Mouse (Mus musculus): ENCODE data around the gene Gstt4. TPM values are rescaled to one million over a fixed set of nuclear protein-coding genes. Genes with fewer than 3 reads are reported as not detected.

Gstt4 gene
- polyA plus RNA-seq, 1 experiment from 2014 or later, result not detected

DNA sequence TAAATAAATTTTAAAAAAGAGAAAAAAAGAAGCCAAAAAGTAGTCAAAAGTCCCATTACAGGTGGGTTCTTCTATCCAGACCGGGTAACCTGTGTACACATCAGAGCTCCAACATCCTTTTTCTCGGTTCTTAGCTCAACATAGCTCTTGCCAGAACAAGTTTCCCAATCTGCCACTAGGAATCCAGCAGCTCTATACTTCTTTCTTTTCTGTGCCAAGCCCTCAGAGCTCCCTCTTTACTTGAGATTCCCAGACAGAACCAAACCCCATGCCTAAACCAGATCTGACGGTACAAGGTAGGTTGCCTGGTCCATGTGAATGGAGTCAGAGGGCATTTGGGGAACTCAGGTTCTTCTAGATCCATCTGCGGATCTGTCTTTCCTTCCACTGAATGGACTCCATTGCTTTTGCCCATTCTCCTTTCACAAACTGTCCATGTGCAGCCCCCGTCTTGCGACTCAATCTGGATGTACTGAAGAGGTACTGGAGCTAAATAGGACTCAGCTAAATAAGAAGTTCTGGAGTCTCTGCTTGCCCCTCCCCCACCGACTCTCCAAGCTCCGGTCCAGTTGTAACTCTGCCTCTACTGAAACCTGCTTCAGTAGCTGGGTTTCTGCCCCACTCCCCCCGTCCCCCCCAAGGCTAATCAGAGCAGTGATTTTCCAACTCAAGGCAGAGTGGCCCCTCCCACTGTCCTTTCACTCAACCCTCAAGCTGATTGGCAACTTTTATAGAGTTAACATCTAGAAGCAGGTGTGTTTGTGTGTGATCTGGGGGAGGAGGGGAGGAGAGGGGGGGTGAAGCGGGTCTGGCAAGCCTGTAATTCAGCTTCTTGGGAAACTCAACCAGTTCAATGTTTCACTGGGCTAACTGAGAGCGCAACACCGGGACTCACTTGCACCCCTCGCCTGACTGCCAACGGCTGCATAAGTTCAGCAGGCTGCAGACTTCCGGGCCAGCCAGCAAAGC lies 42.9 kb downstream of the Gstt4 start:
- Histone ChIP-seq H3K9ac (ENCODE audit: low read length) (no peak overlapping the region), H3K4me3 (ENCODE audit: low read depth, low read length) (peak overlapping the region; percentile 57; the same call in 1 of the 2 replicates), H3K36me3 (ENCODE audit: control insufficient read depth, insufficient read depth, low read length) (no peaks in the 10 kb centered on the region), H3K9me3 (ENCODE audit: control insufficient read depth, low read length) (no peaks in the 10 kb centered on the region), H3K4me2 (replicated peaks; ENCODE audit: low read depth) (peak overlapping the region; percentile 95), H3K27ac (replicated peaks) (peak overlapping the region; percentile 92), H3K27me3 (ENCODE audit: control insufficient read depth, insufficient read depth, low read length) (no peaks in the 10 kb centered on the region), H3K4me1 (replicated peaks; ENCODE audit: control insufficient read depth, insufficient read depth) (no peaks in the 10 kb centered on the region; the same call in 1 of the 2 replicates)
- ATAC-seq (ENCODE audit: low FRiP score, low TSS enrichment) (peak; percentile 62), DNase-seq (ENCODE audit: low spot score) (peak; percentile 84)
- WGBS, result 24% methylated on average over 15 of the region's 15 CpGs
- TF ChIP-seq CTCF (IDR thresholded peaks at IDR 0.05; ENCODE audit: low read depth) (no peak), EP300 (optimal IDR thresholded peaks at IDR 0.05) (no peak)

DNA sequence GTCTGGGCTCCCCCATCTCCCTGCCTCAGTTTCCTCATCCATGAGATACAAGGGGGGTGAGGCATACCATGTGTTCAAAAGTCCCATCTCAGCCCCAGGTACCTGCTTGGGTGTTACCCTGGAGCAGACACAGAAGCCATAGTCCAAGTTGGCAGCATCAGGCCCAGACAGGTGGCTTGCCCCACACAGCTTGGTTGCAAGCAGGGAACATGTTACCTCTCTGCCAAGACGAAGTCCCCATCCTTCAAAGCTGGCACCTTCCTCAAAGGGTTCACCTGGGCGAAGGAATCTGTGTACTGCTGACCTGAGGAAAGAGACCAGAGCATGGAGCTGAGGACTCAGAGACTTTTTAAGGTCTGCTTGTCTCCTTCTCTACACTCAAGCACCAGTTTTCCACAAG lies 44.5 kb downstream of the Gstt4 start:
- no peak overlapping the region for H3K4me3 ChIP-seq (ENCODE audit: low read depth, low read length)
- no peaks in the 10 kb centered on the region for H3K9me3 ChIP-seq (ENCODE audit: control insufficient read depth, low read length)
- no peak overlapping the region for H3K4me2 ChIP-seq (replicated peaks; ENCODE audit: low read depth)
- H3K27me3 ChIP-seq (ENCODE audit: control insufficient read depth, insufficient read depth, low read length), result no peaks in the 10 kb centered on the region
- TF ChIP-seq CTCF (IDR thresholded peaks at IDR 0.05; ENCODE audit: low read depth) (no peak), EP300 (optimal IDR thresholded peaks at IDR 0.05) (no peak)
- H3K4me1 ChIP-seq (replicated peaks; ENCODE audit: control insufficient read depth, insufficient read depth), result no peaks in the 10 kb centered on the region; the same call in 1 of the 2 replicates
- no peaks in the 10 kb centered on the region for H3K36me3 ChIP-seq (ENCODE audit: control insufficient read depth, insufficient read depth, low read length)
- H3K27ac ChIP-seq (replicated peaks), result no peak overlapping the region
- DNase-seq (ENCODE audit: low spot score) (no peak), ATAC-seq (ENCODE audit: low FRiP score, low TSS enrichment) (no peak)
- no peak overlapping the region for H3K9ac ChIP-seq (ENCODE audit: low read length)
- 84% methylated on average over 2 of the region's 2 CpGs for WGBS

DNA sequence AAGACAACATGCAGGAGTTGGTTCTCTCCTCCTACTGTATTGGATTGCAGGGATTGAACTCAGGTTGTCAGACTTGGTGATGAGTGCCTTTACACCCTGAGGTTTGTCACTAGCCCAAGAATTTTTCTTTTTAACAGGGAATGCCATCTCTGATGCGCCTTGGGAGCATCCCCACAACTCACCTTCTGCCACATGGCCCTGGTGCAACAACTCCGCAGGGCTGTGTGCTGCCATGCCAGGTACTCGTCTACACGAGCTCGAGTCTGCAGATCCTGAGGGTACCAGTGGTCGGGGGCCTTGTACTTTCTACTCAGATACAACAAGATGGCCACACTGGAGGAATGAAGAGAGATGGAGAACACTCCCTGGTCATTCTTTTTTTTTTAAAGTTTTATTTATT lies 45.8 kb downstream of the Gstt4 start:
- no peak for DNase-seq (ENCODE audit: low spot score)
- no peaks in the 10 kb centered on the region for H3K36me3 ChIP-seq (ENCODE audit: control insufficient read depth, insufficient read depth, low read length)
- WGBS, result 91% methylated on average over 6 of the region's 6 CpGs
- H3K4me3 ChIP-seq (ENCODE audit: low read depth, low read length), result no peak overlapping the region
- no peaks in the 10 kb centered on the region; the same call in 1 of the 2 replicates for H3K4me1 ChIP-seq (replicated peaks; ENCODE audit: control insufficient read depth, insufficient read depth)
- H3K27ac ChIP-seq (replicated peaks), result no peak overlapping the region
- no peak for ATAC-seq (ENCODE audit: low FRiP score, low TSS enrichment)
- H3K9me3 ChIP-seq (ENCODE audit: control insufficient read depth, low read length), result no peaks in the 10 kb centered on the region
- H3K9ac ChIP-seq (ENCODE audit: low read length), result no peak overlapping the region
- TF ChIP-seq EP300 (optimal IDR thresholded peaks at IDR 0.05) (no peak), CTCF (IDR thresholded peaks at IDR 0.05; ENCODE audit: low read depth) (no peak)
- no peak overlapping the region for H3K4me2 ChIP-seq (replicated peaks; ENCODE audit: low read depth)
- H3K27me3 ChIP-seq (ENCODE audit: control insufficient read depth, insufficient read depth, low read length), result no peaks in the 10 kb centered on the region

DNA sequence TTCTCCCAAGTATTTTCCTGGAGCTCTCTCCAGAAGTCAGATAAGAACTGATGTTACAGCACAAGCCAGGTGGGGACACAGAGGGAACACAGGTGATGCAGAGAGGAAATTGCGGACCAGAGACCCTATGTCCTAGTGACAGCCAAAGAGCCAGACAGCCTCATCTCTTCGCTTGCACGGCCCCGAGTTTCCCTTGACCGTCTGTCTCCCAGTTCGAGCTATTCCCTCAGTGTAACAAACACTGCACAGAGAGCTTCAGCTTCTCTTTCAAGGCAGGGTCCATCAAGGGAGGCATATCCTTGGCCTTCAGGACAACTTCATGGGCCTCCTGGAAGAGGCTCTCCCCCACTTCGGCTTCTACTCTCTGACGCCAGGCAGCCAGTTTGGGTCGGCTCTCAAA lies 47.8 kb downstream of the Gstt4 start:
- ATAC-seq (ENCODE audit: low FRiP score, low TSS enrichment) (no peak), DNase-seq (ENCODE audit: low spot score) (no peak)
- no peaks in the 10 kb centered on the region for H3K4me1 ChIP-seq (replicated peaks; ENCODE audit: control insufficient read depth, insufficient read depth)
- H3K27ac ChIP-seq (replicated peaks), result no peak overlapping the region
- no peak overlapping the region for H3K9ac ChIP-seq (ENCODE audit: low read length)
- H3K4me2 ChIP-seq (replicated peaks; ENCODE audit: low read depth), result no peak overlapping the region
- H3K36me3 ChIP-seq (ENCODE audit: control insufficient read depth, insufficient read depth, low read length), result no peaks in the 10 kb centered on the region
- no peak overlapping the region for H3K4me3 ChIP-seq (ENCODE audit: low read depth, low read length)
- WGBS, result 90% methylated on average over 9 of the region's 9 CpGs
- H3K27me3 ChIP-seq (ENCODE audit: control insufficient read depth, insufficient read depth, low read length), result no peaks in the 10 kb centered on the region
- TF ChIP-seq EP300 (optimal IDR thresholded peaks at IDR 0.05) (no peak), CTCF (IDR thresholded peaks at IDR 0.05; ENCODE audit: low read depth) (no peak)
- H3K9me3 ChIP-seq (ENCODE audit: control insufficient read depth, low read length), result no peaks in the 10 kb centered on the region

DNA sequence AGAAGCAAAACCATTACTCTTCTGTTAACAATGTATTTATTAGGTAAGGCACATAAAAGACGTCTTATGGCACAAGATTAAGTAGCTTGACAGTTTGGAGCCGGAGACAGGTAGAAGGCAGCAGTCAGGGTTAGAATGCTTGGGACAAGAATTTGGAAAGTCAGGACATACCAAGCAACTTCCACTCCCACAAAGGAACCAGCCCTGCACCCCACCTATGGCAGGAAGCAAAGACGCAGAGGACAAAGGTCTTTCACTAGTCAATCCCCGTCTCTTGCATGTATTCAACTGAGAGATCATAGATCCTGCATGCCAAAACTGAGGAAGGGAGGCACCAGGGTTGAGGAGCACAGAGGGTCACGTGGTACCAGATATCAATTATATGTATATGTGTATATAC lies 48.2 kb downstream of the Gstt4 start:
- H3K36me3 ChIP-seq (ENCODE audit: control insufficient read depth, insufficient read depth, low read length), result no peaks in the 10 kb centered on the region
- H3K9ac ChIP-seq (ENCODE audit: low read length), result no peak overlapping the region
- H3K27me3 ChIP-seq (ENCODE audit: control insufficient read depth, insufficient read depth, low read length), result no peaks in the 10 kb centered on the region
- H3K4me2 ChIP-seq (replicated peaks; ENCODE audit: low read depth), result no peak overlapping the region
- 81% methylated on average over 5 of the region's 5 CpGs for WGBS
- H3K4me1 ChIP-seq (replicated peaks; ENCODE audit: control insufficient read depth, insufficient read depth), result no peaks in the 10 kb centered on the region
- 0 out of 2 replicates have a peak overlapping the region, but pooled peaks have one; percentile 1 for H3K27ac ChIP-seq (replicated peaks)
- no peak overlapping the region for H3K4me3 ChIP-seq (ENCODE audit: low read depth, low read length)
- no peak for ATAC-seq (ENCODE audit: low FRiP score, low TSS enrichment)
- no peaks in the 10 kb centered on the region for H3K9me3 ChIP-seq (ENCODE audit: control insufficient read depth, low read length)
- TF ChIP-seq CTCF (IDR thresholded peaks at IDR 0.05; ENCODE audit: low read depth), result no peak
- no peak for TF ChIP-seq EP300 (optimal IDR thresholded peaks at IDR 0.05)
- DNase-seq (ENCODE audit: low spot score), result no peak
